Mouse (Mus musculus) embryo, embryonic 10.5 days (tissue): ENCODE data around the gene Utp18.

Experiments
- DNase-seq: peaks from one replicate; pipeline ENCODE4 v3.0.0-alpha.2; 2015; ENCODE audit warnings: low spot score

Utp18 gene

DNA sequence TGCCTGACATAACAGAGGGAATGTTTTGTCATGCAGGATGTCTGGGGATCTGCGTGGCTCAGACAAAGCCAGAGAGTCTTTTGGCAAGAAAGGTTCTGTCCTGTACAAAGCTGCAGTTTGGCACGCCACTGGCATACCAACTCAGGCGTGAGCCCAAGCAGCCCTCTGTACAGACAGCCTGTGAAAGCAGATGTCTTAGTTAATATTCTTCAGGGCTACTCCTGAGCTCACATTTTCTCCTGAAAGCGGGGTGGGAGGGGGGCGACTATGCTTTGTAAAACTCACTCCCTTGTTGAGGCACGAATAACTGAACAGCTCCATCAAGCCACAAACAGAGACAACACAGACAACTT is 56.3 kb downstream of the Utp18 start:
- DNase-seq: no peak

DNA sequence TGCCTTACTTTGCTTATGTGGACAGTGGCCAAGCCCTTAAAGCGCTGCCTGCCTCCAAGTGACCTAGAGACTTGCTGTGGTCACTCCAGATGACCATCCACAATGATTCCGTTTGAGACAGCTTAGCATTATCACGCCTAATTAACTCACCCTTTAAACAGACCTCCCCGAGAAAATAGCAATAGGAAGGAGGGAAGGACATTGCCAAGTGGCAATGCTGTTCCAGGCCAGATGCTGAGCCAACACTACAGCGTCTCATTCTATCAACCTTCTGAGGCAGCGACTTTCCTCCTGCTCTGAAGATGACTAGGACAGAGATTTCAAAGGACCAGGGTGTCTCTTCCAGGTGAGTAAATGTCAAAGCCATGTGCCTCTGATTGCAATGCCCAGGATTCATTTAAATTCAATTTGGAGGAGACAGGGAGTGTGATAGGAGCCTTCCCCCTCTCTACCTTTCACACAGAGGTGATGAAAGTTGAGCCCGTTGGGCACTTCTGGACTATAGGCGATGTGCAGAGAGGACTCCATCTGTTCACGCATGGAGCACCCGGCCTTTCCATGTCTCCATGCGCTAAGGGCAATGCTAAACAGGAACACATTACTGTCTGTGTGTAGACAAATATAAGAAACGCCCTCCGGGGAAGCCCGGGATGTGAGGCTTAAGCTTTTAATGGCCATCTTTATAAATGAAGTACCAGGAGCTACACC is 56.8 kb downstream of the Utp18 start:
- DNase-seq: no peak

DNA sequence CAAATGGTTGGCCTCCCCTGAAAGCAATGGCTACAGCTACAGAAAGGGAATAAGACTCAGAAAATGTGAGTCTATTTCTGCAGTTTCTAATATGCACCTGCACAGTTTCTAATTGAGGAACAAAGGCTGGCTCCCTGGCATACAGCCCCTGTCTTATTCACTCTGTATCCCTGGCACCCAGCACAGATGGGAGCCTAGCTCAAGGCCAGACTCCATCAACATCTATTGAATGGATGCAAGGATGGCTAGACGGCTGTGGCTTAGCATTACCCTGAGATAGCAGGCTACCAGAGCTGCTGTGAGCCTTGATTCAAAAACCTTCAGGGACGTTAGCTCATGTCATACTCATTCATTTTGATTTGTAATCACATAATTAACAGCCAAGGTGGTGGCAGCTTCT is 63.3 kb downstream of the Utp18 start:
- DNase-seq: no peak

DNA sequence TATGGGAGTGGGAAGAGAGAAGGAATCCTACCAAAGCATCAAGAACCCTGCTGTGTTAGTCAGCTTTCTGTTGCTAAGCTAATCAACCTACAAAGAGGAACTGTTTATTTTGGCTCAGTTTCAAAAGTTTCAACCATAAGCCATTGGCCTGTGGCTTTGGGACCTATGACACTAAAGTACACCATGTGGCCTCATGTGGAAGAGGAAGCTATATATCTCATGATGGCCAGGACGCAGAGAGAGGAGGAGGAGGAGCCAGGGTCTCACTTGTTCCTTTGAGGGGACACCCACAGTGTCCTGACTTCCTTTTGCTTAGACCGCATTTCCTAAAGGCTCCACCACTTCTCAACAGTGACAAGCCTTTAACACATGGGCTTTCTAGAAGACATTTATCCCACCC is 64.0 kb downstream of the Utp18 start:
- DNase-seq: peak; percentile 9

DNA sequence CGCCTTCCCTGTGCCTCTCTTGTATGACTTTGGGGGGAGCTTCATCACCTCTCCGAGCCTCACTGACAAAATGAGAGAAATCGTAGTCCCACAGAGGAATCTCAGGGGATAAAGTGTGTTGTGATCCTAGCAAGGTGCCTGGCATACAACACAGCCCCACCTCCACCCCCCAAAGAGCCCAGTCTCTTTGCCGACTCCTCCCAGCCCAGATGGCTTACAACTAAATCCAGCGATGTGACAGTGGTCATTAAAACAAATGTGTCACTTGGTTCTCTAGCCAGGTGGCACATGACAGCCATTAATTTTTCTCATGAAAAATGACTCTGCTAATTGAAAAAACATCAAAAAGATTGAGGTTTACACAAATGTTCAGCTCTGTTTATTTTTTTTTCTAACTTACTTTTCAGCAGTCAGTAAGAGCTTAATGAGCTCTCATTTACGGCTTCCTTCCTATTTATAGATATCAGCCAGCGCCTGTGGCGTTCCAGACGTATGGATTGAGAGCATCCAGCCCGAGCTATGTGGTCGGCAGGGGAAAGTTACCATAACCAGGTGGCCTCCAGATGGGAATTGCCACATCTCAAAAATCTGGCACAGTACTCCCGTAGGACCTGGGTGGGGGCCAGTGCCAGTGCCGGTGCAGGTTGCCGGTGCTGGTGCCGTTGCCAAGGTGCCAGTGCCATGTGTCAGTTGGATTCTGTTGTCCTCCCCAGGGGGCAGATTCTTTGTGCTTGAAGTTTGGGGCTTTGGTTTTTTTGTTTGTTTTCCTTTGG is 67.4 kb downstream of the Utp18 start:
- peak; percentile 50 for DNase-seq

DNA sequence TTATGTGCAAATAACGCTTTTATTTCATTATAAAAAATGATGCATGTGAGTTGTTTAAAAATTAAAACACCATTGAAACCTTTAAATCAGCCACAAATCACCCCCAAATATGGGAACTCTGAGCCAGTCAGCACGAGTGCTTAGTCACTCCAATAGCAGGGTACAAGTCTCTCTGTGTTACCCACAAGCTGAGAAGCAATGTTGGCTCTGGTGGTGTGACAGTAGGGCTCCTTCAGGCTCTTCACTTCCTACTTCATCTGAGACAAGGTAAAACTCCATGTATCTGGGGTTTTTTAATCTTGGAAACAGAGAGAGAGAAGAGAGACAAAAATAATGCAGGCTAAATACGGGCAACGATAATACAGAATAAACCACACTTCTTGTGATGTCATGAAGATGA is 72.6 kb downstream of the Utp18 start:
- DNase-seq: no peak

DNA sequence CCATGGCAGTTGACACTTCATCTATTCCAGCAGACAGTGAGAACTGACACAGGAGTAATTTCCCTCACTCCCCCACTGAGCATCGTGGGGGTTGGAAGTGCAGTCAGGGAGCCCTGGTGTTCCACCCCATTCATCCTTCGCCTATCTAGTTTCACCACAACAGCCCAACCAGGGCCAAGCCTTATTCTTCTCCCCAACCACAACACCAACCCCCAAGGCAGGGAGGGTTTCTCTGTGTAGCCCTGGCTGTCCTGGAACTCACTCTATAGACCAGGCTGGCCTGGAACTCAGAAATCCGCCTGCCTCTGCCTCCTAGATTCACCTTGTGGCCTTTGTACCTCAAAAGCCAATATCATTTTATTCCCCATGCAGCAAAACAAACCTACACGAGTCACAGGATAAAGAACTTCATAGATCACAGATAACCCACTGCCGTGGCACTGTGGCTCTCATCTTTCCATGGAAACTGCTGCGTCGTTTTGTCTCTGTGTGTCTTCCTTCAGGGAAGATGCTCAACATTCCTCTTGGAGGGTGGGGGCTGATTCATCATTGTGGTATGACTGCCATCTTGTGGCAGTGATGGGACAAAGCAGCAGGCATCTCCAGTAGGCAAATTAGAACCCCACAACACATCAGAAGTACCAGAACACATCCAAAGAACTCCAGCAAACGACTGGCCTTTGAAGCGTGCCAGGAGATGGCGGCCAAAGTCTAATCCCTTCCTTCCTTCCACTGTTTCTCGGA is 73.3 kb downstream of the Utp18 start:
- peak; percentile 78 for DNase-seq
